Mouse (Mus musculus): Measurements from ENCODE around the gene Zdhhc5. TPM values are rescaled to one million over a fixed set of nuclear protein-coding genes. Genes with fewer than 3 reads are reported as not detected.

Zdhhc5 gene
- polyA plus RNA-seq, 1 experiment from 2014 or later, result 29.8 TPM

DNA sequence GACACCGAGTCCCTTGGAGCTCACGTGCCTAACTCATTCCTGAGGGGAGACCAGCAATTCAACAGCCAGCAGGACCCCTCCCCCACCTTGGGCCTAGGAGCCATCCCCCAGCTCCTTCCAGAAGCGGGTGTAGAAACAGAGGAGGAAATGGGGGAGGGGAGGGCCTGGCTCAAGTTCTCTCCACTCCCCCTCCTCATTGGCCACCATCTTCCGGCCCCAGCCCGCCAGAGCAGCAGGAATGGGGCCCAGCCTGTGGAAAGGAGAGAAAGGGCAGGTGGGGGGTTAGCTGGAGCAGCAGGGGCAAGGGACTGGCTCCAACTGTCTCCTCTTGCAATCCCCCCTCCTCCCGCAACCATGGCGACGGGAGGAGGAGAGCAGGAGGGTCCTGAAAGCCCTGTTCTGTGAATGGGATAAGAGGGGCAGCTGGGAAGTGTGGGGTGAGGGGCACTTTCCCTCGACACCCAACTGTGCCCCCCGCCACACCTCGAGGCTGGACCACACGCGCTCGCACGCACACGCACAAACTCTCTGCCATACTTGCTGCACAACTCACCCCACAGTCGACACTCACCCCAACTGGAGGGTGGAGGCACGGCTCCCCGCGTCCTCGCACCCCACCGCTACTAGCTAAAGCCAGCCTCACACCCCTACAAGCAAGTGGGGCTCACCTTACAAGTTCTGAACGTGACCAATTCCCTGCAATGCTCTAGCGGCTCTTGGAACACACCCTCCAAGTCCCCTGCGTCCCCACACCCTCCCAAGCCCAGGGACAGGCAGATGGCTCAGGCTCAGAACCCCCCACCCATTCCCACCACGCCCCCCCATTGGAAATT is 27.7 kb upstream of the Zdhhc5 start:
- H3K27ac ChIP-seq, result peak overlapping the region; percentile 100

GRCm38 (mm10) chr2:84741841-84742450 is 27.0 kb upstream of the Zdhhc5 start:
- Histone ChIP-seq H3K4me1 (peaks cover 63% of the 10 kb centered on the region), H3K27ac (peak overlapping the region; percentile 100), H3K4me3 (replicated peaks) (peak overlapping the region; percentile 96), H3K27me3 (no peaks in the 10 kb centered on the region), H3K36me3 (peaks cover 17% of the 10 kb centered on the region), H3K4me2 (peak overlapping the region; percentile 75), H3K9ac (peak overlapping the region; percentile 99), H3K9me3 (replicated peaks) (no peaks in the 10 kb centered on the region)
- WGBS, result 3% methylated on average over 5 of the region's 5 CpGs
- ATAC-seq (replicated peaks; ENCODE audit: low FRiP score), result peak; percentile 0; the same call in 1 of the 2 replicates

More for the DNA sequence above, 27.7 kb upstream of the Zdhhc5 start:
- Histone ChIP-seq H3K4me2 (peak overlapping the region; percentile 75), H3K9ac (peak overlapping the region; percentile 99), H3K4me3 (replicated peaks) (peak overlapping the region; percentile 96), H3K36me3 (peaks cover 17% of the 10 kb centered on the region), H3K27me3 (no peaks in the 10 kb centered on the region), H3K4me1 (peaks cover 56% of the 10 kb centered on the region), H3K9me3 (replicated peaks) (no peaks in the 10 kb centered on the region)
- peak; percentile 86 for ATAC-seq (replicated peaks; ENCODE audit: low FRiP score)
- WGBS, result under 1% methylated on average over 26 of the region's 26 CpGs

GRCm38 (mm10) chr2:84740608-84741333 is 25.8 kb upstream of the Zdhhc5 start:
- peaks cover 17% of the 10 kb centered on the region for H3K36me3 ChIP-seq
- H3K4me3 ChIP-seq (replicated peaks), result peak overlapping the region; percentile 96
- H3K27me3 ChIP-seq, result no peaks in the 10 kb centered on the region
- H3K9me3 ChIP-seq (replicated peaks), result no peaks in the 10 kb centered on the region
- H3K9ac ChIP-seq, result peak overlapping the region; percentile 99; the same call in 1 of the 2 replicates
- no peak for ATAC-seq (replicated peaks; ENCODE audit: low FRiP score)
- peak overlapping the region; percentile 75 for H3K4me2 ChIP-seq
- H3K27ac ChIP-seq, result peak overlapping the region; percentile 100
- H3K4me1 ChIP-seq, result peaks cover 75% of the 10 kb centered on the region
- WGBS, result 62% methylated on average over 15 of the region's 15 CpGs

DNA sequence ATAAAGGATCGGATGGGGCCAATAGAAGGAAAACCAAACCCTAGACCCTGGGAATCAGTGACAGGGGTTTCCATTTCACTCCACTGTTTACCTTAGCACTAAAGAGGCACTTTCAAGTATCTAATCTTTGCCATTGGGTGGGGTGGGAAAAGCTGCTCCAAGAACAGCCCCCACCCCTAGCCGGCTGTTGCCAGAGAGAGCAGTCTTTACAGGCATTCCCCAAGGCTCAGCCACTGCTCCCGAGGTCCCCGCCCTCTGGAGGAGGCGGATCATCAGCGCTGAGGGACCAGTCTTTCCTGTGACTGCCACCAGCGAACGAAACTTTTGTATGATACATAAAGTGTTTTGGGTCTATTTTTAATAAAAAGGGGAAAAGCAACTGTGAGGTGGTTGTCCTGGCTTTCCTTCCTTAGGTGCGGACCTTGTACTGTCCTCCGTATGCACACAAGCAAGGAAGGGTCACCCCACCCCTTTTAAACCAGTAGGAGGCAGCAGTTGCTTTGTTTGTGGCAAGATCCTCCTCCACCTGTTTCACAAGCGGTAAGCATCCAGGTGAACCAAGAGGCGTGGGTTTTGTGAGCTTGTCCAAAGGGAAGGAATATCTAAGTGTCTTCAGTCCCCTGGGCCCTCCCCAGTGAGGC is 23.4 kb upstream of the Zdhhc5 start:
- ATAC-seq (replicated peaks; ENCODE audit: low FRiP score), result peak; percentile 5; the same call in 1 of the 2 replicates
- Histone ChIP-seq H3K36me3 (peaks cover 17% of the 10 kb centered on the region), H3K27me3 (no peaks in the 10 kb centered on the region), H3K9me3 (replicated peaks) (no peaks in the 10 kb centered on the region), H3K4me3 (replicated peaks) (peak overlapping the region; percentile 19), H3K9ac (no peak overlapping the region), H3K4me1 (peaks cover 92% of the 10 kb centered on the region), H3K27ac (peak overlapping the region; percentile 87), H3K4me2 (peak overlapping the region; percentile 72)
- WGBS, result under 1% methylated on average over 12 of the region's 12 CpGs

DNA sequence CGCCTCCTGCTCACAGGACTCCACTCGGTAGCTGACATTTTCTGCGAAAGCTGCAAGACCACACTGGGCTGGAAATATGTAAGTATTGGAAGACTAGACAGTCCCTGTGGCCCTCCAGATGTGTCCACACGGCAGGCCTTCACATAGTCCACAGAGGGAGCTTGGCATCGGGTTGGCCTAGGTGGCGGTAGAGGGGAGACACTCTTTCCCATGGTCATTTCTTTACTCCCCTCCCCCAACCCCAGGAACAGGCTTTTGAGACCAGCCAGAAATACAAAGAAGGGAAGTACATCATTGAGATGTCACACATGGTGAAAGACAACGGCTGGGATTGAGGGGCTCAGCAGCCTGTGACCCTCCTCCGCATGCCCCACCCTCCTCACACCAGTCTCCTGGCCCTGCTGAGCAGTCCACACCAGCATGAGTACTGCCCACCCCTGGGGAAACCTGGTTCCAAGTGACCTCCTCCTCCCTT is 22.5 kb upstream of the Zdhhc5 start:
- Histone ChIP-seq H3K4me2 (peak overlapping the region; percentile 72), H3K36me3 (peaks cover 17% of the 10 kb centered on the region), H3K27me3 (no peaks in the 10 kb centered on the region), H3K4me1 (peaks cover 94% of the 10 kb centered on the region), H3K9me3 (replicated peaks) (no peaks in the 10 kb centered on the region), H3K27ac (peak overlapping the region; percentile 87), H3K9ac (no peak overlapping the region; the same call in 1 of the 2 replicates), H3K4me3 (replicated peaks) (peak overlapping the region; percentile 19)
- 7% methylated on average over 8 of the region's 8 CpGs for WGBS
- ATAC-seq (replicated peaks; ENCODE audit: low FRiP score), result peak; percentile 53

DNA sequence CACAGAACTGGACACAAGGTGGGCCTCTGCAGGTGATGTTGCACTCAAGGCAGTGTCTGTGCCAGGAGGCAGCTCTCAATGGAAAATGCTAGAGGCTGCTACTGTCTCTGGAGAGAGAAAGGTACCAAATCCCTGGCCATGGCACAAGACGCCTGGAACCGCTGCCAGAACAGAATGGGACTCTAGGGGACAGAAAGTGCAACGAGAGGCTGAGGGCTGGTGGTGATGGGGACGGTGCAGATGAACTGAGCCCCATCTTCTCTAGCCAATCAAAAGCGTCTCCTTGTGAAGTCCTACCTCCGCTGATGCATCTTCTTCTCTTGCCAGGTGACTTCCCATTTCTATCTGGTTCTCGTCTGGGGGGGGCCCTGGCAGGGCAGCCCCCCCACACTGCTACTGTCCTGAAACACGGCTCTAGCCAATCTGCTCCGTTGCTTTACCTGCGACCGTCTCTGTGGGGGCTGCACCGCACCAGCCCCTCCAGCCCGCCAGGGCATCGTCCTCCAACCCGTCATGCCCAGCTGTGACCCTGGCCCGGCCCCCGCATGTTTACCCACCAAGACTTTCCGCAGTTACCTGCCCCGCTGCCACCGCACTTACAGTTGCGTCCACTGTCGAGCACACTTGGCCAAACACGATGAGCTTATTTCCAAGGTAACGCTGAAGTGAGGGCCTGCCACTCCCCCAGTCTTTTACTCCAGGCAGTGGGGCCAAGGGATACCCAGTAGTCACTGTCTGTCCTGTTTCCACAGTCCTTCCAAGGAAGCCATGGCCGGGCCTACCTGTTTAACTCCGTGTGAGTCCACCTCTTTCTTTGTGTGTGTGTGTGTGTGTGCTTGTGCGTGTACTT is 21.6 kb upstream of the Zdhhc5 start:
- Histone ChIP-seq H3K9ac (peak overlapping the region; percentile 7; the same call in 1 of the 2 replicates), H3K27ac (peak overlapping the region; percentile 87), H3K36me3 (peaks cover 17% of the 10 kb centered on the region), H3K4me2 (peak overlapping the region; percentile 72), H3K4me3 (replicated peaks) (peak overlapping the region; percentile 19; the same call in 1 of the 2 replicates), H3K9me3 (replicated peaks) (no peaks in the 10 kb centered on the region), H3K27me3 (no peaks in the 10 kb centered on the region), H3K4me1 (peaks cover 85% of the 10 kb centered on the region)
- 3% methylated on average over 27 of the region's 27 CpGs for whole genome bisulfite sequencing
- 0 out of 2 replicates have a peak, but pooled peaks have one; percentile 1 for ATAC-seq (replicated peaks; ENCODE audit: low FRiP score)

GRCm38 (mm10) chr2:84735346-84735920 is 20.5 kb upstream of the Zdhhc5 start:
- Histone ChIP-seq H3K4me3 (replicated peaks) (peak overlapping the region; percentile 47), H3K9ac (0 out of 2 replicates have a peak overlapping the region, but pooled peaks have one; percentile 50), H3K9me3 (replicated peaks) (no peaks in the 10 kb centered on the region), H3K36me3 (peaks cover 9% of the 10 kb centered on the region; the same call in 1 of the 2 replicates), H3K4me2 (peak overlapping the region; percentile 72), H3K4me1 (peaks cover 74% of the 10 kb centered on the region), H3K27me3 (no peaks in the 10 kb centered on the region), H3K27ac (peak overlapping the region; percentile 87)
- no peak; the same call in 1 of the 2 replicates for ATAC-seq (replicated peaks; ENCODE audit: low FRiP score)
- 10% methylated on average over 7 of the region's 7 CpGs for WGBS

DNA sequence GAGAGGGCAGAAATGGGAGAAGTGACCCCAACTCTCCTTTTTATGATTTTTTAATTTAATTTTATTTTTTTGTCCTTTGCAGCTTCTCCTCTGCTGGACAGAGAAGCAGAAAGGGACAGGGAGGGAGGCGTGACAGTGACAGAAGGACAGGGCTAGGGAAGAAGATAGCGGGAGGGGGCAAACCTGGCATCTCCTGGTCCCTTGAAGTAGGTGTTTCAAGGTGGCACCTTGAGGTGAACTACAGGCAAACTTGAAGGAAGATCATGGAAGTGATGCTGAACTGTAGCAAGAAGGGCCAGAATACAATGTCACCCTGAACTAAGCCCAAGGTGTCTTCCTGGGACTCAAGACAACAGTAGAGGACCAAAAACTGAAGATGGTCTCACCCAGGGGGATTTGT is 19.9 kb upstream of the Zdhhc5 start:
- Histone ChIP-seq H3K9me3 (replicated peaks) (no peaks in the 10 kb centered on the region), H3K27me3 (no peaks in the 10 kb centered on the region), H3K4me1 (peaks cover 68% of the 10 kb centered on the region), H3K9ac (peak overlapping the region; percentile 50; the same call in 1 of the 2 replicates), H3K36me3 (peaks cover 4% of the 10 kb centered on the region; the same call in 1 of the 2 replicates), H3K4me3 (replicated peaks) (peak overlapping the region; percentile 47), H3K4me2 (peak overlapping the region; percentile 72), H3K27ac (0 out of 2 replicates have a peak overlapping the region, but pooled peaks have one; percentile 25)
- ATAC-seq (replicated peaks; ENCODE audit: low FRiP score), result no peak
- 3% methylated on average over 2 of the region's 2 CpGs for WGBS

- Histone ChIP-seq H3K9ac (peak overlapping the region; percentile 50), H3K4me1 (peaks cover 63% of the 10 kb centered on the region), H3K27me3 (no peaks in the 10 kb centered on the region), H3K4me3 (replicated peaks) (peak overlapping the region; percentile 47), H3K4me2 (peak overlapping the region; percentile 72), H3K27ac (peak overlapping the region; percentile 25; the same call in 1 of the 2 replicates), H3K36me3 (no peaks in the 10 kb centered on the region), H3K9me3 (replicated peaks) (no peaks in the 10 kb centered on the region)
- no peak; the same call in 1 of the 2 replicates for ATAC-seq (replicated peaks; ENCODE audit: low FRiP score)
- 0% methylated on average over 11 of the region's 11 CpGs for WGBS
Observed at GRCm38 (mm10) chr2:84734351-84734864, 19.4 kb upstream of the Zdhhc5 start.
